Mouse (Mus musculus) frontal cortex, postnatal 25 days (tissue): ENCODE data around the gene Zdhhc11.
A peak's percentile ranks its signal among the peaks of the same experiment; 100 is the strongest.
"Not testable (repeated sequence)": the region's sequence is repeated elsewhere in the genome, so short reads cannot be mapped to it uniquely, and the experiment has no call there.

ENCODE experiments used
- DNase-seq, 2 experiments: peaks; one replicate each; pipeline ENCODE4 v3.0.0; 2022; ENCODE audit warnings: low spot score in 2 of 2

Zdhhc11 gene

DNA sequence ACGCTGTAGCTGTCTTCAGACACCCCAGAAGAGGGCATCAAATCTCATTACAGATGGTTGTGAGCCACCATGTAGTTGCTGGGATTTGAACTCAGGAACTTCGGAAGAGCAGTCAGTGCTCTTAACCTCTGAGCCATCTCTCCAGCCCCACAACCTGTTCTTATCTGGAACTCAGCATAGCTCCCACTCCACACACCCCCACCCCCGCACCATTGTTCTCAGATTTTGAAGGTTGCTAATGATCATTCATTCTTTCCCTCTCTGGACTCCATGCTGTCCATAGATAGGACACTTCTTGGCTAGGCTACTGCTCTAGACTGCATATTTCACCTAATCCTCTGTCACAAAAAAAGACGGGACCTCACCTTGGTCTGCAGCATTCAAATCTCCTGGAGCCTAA lies 43.2 kb downstream of the Zdhhc11 start:
- not testable (repeated sequence) for DNase-seq

DNA sequence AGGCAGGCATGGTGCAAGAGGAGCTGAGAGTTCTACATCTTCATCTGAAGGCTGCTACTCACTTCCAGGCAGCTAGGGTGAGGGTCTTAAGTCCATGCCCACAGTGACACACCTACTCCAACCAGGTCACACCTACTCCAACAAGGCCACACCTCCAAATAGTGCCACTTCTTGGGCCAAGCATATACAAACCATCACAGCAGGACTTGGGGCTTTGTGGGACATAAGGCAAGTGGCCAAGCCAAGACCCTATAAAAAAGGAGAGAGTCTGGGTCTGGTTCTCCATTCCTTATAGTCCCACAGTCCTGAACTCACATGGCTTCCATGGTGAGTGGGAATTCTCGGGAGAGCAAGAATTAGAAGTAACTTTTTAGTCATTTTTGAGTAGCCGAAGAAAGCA lies 44.6 kb downstream of the Zdhhc11 start:
- DNase-seq: not testable (repeated sequence)

DNA sequence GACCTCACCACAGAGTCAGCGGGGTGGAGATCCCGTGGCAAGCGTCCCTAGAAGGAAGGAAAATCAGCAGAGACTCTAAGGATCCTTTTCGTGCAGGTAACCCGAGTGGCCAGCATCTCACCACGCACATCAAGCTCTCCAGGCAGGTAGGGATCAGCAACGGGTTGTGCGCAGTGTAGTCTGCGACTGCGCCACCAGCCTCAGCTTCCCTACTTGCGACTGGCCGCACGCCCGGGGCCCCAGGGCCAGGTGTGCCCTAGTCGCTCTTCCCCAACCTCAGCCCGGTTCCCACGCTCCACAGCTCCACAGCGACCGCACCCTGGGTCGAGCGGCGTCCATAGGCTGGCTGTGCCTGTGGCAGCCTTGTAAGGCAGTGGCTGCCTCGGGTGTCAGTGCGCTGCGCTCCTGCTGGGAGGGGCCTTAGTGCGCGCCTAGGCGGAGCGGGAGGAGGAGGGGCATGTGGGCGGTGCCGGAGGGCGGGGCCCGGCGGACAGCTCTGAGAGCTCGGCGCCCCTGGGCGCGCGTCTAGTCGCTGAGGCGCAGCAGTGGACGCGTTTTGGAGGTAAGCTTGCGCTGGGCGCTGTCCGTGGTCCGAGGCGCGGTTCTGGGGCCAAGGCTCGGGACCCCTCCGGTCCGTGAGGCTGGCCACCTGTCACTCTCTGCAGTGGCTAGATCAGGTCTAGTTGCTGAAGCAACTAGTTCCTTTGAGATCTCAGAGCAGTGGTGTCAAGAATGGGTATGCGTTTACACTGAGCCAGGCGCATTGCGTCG lies 45.5 kb downstream of the Zdhhc11 start, which contains the start of gene Tppp:
Gene Tppp, plus strand, starts transcription at position 460 of the 771 bp plus-strand sequence.
- peak; percentile 87 for DNase-seq

GRCm38 (mm10) chr13:74009791-74010614 lies 46.4 kb downstream of the Zdhhc11 start:
- DNase-seq: peak; percentile 67

- DNase-seq: peak; percentile 27 to 56
Measured at GRCm38 (mm10) chr13:74010678-74011077, 47.0 kb downstream of the Zdhhc11 start.

- no peak for DNase-seq
Measured at GRCm38 (mm10) chr13:74015908-74016307, 52.3 kb downstream of the Zdhhc11 start.

DNA sequence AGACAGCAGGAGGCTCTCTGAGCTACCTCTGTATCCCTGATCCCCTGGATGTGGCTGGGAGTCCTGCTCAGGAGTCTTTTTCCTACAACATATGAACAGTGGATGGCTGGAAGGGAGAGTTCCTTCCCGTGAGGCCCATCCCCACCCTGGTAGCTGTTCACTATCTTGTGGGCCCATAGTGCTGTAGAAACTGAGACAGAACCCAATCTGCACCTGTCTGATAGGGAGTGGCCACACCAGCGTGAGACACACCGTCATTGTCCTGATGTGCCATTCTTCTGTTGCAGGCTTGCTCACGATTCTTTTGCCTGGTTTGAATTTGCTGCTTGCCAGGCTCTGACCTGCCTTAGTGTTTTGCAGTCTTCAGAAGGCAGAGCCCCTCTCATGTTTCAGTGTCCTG lies 53.8 kb downstream of the Zdhhc11 start:
- DNase-seq: no peak

DNA sequence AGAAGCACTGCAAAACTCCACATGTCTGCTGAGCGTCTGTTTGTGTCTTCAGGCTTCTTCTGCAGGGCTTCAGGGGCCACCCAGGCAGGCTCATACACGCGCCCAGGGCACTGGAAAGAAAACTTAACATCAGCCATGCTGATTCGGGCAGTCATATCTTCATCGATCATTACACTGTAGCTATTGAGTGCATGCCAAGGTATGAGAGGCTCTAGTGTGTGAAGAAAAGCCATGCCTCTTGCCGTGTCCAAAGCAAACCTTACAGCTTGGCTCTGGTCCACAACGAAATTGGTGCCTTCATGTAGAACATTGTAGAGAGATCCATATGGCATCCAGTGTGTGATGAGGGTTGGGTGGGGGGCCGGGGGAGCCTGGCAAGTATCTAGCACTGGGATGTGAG lies 55.4 kb downstream of the Zdhhc11 start:
- DNase-seq: not testable (repeated sequence)

- no peak for DNase-seq
Measured at GRCm38 (mm10) chr13:74025151-74026081, 61.8 kb downstream of the Zdhhc11 start.

- no peak for DNase-seq
Measured at GRCm38 (mm10) chr13:74026215-74026614, 62.6 kb downstream of the Zdhhc11 start.

- no peak for DNase-seq
Measured at GRCm38 (mm10) chr13:74028116-74028515, 64.5 kb downstream of the Zdhhc11 start.

GRCm38 (mm10) chr13:74029013-74029412 lies 65.4 kb downstream of the Zdhhc11 start:
- DNase-seq: no peak

GRCm38 (mm10) chr13:74030691-74031090 lies 67.0 kb downstream of the Zdhhc11 start:
- no peak for DNase-seq

DNA sequence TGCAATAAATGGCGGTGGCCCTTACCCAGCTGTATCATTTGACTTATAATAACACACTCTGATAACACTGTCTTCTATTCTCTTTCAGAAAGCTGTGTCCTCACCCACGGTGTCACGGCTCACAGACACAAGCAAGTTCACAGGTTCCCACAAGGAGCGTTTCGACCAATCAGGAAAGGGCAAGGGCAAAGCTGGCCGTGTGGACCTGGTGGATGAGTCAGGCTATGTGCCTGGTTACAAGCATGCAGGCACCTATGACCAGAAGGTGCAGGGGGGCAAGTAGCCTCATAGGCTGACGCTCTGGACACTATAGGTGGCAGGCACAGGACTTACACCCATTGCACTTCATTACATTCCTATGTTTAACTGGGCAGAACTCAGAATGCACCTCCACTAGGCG lies 67.5 kb downstream of the Zdhhc11 start:
- no peak for DNase-seq

- no peak for DNase-seq
Measured at GRCm38 (mm10) chr13:74034756-74035155, 71.1 kb downstream of the Zdhhc11 start.

DNA sequence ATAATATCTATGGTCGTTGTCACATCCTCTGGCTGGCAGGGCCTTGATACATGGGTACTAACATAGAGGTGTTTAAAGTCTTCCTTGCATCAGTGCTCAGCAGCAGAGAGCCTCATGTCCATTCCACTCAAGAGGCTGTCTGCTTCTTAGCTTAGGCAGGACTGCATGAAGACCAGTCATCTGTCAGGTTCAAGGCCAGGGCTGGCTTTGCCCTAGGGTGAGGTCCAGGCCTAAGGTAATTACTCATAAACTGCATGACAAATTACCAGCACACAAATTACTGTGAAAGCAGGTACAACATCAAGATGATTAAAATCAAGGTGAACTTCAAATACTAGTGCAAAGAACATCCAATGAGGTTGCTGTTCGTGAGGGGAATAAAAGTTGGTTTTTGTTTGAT lies 72.1 kb downstream of the Zdhhc11 start:
- DNase-seq: no peak

GRCm38 (mm10) chr13:74039926-74040325 lies 76.3 kb downstream of the Zdhhc11 start:
- DNase-seq: no peak
